Mouse (Mus musculus) frontal cortex, postnatal 36 days (tissue): ENCODE measurements around the gene Sntb2.
"Not testable (repeated sequence)": the region's sequence is repeated elsewhere in the genome, so short reads cannot be mapped to it uniquely, and the experiment has no call there.

Experiments used
- DNase-seq, 2 experiments: peaks; one replicate each; pipeline ENCODE4 v3.0.0; 2022; ENCODE audit warnings: low spot score in 2 of 2

The Sntb2 gene

DNA sequence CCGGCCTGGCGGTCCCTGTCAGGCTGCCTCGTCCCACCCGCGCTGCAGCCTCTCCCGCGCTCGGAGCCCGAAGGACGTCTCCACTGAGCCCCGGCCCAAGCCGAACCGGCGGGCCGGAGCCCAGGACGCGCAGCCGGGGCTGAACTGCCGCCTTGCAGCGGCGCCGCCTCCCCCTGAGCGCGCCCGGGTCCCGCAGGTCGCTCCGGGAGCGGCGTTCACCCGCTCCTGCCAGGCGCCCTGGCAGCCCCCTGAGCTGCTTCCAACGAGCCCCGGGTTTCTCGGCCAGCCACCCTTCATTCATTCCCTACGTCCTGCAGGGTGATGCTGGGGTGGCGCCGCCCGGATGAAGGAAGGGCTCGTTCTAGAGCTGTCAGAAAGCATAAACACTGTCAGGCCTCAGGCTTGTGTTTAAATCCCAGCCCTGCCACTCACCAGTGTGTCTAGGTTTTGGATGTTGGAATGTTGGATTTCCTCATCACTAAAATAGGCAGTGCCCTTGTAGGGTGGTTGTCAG lies 96.1 kb downstream of the Sntb2 start:
- DNase-seq: no peak

DNA sequence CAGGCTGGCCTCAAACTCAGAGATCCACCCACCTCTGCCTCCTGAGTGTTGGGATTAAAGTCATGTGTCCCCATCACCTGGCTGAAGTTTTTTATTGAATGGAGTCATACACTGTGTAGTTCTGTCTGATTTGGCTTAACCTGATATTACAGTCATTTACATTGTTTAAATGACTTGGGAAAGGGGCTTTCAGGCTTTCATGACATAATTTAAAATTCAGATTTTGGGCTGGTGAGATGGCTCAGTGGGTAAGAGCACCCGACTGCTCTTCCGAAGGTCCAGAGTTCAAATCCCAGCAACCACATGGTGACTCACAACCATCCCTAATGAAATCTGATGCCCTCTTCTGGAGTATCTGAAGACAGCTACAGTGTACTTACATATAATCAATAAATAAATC lies 98.1 kb downstream of the Sntb2 start:
- not testable (repeated sequence) for DNase-seq

DNA sequence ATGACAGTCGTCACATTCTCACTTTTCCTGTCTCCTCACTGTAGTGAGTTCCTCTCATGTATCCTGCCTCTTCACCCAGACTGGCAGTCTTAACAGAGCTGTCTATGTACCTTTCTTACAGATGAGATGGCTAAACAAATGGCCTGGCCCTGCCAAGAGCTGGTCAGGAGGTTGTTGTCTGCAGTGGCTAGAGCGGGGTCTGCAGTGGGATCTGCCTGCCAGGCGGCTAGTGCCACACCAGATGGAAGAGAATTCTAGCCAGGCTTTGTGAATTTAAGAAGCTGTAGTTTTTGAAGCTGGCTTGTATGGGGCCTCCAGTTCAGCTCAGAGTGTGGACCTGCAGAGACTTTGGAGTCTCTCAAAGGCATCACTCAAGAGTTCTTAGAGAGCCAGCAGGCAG lies 100.1 kb downstream of the Sntb2 start:
- no peak for DNase-seq

DNA sequence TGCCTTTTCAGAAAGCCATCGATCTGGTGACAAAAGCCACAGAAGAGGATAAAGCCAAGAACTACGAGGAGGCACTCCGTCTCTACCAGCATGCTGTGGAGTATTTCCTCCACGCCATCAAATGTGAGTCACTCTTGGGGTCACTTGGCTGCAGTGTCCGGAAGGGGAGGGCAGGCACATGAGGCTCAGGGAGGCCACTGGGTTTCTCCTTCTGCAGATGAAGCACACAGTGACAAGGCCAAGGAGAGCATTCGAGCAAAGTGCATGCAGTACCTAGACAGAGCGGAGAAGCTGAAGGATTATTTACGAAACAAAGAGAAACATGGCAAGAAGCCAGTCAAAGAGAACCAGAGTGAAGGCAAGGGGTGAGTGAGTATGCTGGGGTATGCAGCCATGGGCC lies 101.1 kb downstream of the Sntb2 start:
- no peak for DNase-seq

DNA sequence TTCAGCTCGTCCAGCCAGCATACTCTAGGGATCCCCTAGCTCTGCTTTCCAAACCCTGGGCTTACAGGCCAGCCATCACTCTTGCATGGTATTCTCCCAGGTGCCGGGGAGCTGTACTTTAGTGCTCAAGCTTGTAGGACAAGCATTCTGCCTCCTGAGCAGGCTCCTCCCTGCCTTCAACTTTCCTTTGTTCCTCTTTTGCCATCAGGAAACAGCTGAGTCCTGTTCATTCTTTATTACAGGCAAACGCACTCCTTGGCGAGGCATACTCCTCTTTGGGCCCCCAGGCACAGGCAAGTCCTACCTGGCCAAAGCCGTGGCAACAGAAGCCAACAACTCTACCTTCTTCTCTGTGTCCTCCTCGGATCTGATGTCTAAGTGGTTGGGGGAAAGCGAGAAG lies 105.1 kb downstream of the Sntb2 start:
- DNase-seq: no peak

DNA sequence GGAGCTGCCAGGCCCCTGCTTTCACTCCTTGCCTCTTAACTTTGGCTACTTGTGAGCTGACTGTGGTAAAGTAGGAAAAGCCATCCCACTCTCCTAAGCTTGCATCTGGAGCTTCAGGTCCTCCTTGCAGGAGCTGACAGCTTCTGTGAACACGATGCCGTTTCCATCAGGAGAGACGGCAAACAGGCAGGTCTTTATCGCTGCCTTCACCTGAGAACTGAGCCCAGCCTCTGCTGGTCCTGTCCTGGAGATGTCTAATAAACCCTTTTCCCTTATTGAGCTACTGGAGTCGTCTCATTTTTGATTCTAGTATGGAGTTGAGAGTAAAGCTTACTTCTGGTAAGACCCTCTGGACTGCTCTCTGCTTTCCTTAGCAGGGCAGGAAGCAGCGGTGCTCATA lies 109.9 kb downstream of the Sntb2 start:
- no peak for DNase-seq

DNA sequence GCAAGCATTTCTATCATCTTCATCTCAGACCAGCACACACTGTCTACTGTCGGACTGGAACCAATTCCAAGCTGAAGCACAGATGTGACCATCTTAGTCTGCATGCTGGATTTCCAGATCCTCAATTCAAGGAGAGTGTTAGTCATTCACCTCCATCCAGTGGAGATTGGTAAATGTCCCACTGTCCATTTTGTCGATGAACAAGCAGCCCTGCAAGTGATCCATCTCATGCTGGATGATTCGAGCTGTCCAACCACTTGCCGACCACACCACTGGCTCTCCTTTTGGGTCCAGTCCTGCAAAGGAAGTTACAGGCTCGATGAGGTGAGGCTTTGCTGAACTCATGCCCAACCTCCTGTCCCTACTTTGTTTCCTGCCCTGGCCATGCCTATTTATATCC lies 111.4 kb downstream of the Sntb2 start:
- DNase-seq: no peak

DNA sequence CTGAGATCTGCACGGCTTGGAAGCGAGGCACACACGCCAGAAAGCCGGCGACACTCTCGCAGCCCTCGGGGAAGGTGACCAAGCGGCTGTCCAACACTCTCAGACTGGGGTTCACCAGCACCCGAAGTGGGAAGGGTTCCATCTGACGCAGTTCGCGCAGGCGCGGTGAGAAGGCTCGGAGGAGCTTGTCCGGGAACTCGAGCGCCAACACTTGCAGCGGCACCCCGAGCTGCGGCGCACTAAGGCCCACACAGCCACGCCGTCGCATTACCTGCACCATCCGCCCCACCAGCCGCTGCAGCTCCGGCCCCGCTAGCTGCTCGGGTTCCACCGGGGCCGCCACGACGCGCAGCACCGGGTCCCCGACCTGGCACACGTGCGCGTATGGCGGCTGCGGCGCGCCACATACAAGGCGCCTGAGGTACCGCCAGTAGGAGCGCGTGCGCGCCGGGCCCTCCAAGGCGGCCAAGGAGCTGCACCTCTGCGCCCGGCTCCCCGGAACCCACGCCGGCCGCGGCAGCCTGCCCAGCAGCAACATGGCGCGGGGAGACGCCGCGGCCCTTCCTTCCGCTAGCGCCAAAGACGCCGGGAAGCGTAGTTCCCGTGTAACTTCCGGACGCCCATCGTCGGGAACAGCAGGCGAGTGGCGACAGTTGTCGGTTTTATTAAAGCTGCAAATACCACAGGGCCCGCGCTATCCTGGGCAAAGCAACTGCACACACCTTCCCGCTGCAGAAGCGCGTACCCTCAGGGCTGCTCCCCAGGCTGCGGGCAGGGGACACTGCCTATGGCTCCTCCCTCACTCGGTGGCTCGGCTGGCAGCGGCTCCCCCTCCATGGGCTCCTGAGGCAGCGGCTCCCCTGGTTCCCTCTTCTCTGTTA lies 112.8 kb downstream of the Sntb2 start, which contains the start of gene Pdf:
Gene Pdf, minus strand, starts transcription at position 554 of the 881 bp plus-strand sequence.
- peak; percentile 88 to 89 for DNase-seq

DNA sequence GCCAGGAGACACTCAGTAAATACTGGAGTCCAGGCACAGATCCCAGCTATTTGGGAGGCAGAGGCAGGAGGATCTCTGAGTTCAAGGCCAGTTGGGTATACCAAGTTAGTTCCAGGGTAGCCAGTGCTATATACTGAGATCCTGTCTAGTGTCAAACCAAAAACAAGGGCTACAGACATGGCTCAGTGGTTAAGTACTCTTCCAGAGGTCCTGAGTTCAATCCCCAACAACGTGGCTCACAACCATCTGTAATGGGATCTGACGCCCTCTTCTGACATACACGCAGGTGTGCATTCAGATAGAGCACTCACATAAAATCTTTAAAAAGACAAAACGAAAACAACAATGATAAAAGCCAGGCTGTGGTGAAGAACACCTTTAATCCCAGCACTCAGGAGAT lies 113.9 kb downstream of the Sntb2 start:
- no peak for DNase-seq

DNA sequence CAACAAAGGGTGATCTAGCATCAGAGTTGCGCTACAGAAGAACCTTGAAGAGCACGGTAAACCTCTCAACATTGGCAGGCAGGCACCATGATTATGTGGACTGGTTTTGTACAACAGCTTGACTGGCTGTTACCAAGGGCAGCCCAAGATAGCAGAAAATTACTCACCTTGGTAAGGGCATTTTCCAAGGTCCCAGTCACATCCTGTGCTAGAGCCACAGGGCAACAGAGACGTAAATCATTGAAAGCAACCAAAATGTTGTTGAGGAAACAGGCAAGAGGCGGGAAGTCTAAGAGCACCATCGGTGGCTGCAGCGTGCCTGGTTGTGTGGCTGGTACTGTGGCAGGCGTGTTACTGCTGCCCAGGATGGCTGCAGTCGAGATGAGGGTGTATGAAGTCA lies 116.5 kb downstream of the Sntb2 start:
- DNase-seq: no peak

DNA sequence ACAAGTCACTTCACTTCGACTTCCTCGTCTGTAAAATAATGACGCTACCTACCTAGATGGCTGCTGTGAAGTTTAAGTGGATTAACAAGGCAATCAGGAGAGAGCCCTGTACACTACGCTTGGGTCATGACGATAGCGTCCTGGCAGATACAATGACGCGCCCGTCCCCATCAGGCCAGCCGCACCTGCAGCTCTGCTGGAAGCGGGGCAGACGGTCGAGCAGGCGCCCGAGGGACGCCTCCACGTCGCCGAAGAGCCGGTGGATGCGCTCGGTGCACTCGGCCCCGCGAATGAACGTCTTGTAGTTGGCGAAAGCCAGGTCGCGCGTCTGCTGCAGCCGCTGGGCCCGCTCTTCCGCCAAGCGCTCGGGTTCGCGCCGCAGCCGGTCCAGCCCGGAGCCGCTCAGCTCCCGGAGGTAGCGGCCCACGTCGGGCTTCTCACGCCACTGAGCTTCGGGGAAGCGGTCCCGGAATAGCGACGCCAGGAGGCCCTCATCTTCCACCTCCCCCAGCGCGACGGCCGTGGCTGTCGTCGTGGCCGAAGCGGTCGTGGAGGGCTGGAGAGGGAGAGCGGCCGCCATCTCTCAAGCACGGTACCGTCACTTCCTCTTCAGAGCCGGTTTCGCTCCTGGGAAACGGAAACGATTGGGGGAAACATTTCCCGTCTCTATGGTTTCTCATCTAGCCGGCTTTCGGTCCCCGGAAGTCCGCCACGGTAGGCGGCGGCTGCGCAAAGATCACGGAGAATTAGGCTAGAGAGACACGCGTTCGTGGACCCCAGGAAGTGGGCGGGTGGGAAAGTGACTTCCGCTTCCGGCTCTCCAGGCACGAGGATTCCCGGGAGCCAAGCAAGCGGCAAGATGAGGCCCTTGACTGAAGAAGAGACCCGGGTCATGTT lies 120.8 kb downstream of the Sntb2 start, which contains the start of the genes Cog8 and Nip7:
Gene Cog8, minus strand, starts transcription at position 614 of the 897 bp plus-strand sequence.
Gene Nip7, plus strand, starts transcription at position 802 of the 897 bp plus-strand sequence.
- DNase-seq: peak; percentile 97 to 98

DNA sequence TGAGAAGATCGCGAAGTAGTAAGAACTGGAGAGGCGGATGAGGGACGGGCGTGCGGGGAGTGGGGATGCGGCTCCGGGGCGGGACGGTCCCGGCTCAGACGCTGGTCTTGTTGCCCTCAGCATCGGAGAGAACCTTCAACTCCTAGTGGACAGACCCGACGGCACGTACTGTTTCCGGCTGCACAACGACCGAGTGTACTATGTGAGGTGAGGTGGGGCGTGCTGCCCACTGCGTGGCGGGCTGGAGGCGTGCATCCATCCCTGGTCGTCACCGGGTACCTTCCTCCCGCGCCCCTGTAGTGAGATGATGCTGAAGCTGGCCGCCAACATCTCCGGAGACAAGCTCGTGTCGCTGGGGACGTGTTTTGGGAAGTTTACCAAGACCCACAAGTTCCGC lies 121.4 kb downstream of the Sntb2 start:
- DNase-seq: no peak

DNA sequence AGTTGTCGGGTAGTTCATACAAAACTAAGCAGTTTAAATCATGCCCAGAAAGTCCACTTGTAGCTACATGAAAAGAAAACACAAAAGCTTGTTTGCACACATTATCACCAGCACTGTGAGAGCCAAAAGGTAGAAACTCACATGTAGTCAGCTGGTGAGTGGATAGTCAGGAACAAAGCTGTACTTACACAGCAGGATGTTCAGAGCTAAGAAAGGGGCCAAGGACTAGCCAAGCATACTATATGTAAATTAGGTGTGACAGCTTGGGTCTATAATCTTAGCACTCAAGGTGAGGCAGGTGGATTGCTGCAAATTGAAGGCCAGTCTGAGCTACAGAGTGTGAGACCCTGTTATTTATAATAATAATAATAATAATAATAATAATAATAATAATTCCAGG lies 127.1 kb downstream of the Sntb2 start:
- no peak for DNase-seq

DNA sequence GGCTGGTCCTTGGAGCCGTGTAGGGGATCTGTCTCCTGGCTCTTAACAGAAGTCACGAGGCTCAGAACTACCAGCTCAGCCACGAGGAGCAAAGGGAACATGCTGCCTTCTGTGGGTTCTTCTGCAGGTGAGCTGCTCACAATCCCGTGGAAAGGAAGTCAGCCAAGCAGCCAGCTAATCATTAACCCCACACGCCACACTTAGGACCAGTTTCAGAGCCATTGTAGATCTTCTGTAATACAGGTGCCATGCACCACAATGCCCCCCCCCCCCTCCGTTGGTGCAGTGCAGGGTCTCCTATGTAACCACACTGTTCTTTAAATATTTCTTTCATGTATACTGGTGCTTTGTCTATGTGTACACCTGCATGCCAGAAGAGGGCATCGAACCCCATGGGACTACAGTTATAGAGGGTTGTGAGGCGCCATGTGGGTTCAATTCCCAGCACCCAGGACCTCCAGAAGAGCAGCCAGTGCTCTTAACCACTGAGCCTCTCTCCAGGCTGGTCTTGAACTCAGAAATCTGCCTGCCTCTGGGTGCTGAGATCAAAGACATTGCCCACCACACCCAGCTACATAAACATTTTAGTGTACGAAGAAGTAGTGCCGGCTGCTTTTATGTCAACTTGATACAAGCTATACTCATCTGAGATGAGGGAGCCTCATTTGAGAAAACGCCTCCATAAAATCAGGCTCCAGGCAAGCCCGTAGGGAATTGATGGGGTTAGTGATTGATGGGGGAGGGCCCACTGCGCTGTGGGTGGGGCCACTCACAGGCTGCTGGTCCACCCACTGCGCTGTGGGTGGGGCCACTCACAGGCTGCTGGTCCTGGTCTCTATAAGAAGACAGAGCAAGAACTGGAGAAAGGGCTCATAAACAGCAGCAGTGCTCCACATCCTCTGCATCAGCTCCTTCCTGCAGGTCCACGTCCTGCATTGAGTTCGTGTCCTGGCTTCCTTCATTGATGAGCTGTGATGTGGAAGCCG lies 130.3 kb downstream of the Sntb2 start, which contains the start of gene Tmed6:
Gene Tmed6, minus strand, starts transcription at position 134 of the 986 bp plus-strand sequence.
- DNase-seq: no peak
